Mouse (Mus musculus): ENCODE results near the gene Hoxd9. TPM values are rescaled to one million over a fixed set of nuclear protein-coding genes. Genes with fewer than 3 reads are reported as not detected.

The Hoxd9 gene
- polyA plus RNA-seq, 1 experiment from 2014 or later: 8.7 TPM

DNA sequence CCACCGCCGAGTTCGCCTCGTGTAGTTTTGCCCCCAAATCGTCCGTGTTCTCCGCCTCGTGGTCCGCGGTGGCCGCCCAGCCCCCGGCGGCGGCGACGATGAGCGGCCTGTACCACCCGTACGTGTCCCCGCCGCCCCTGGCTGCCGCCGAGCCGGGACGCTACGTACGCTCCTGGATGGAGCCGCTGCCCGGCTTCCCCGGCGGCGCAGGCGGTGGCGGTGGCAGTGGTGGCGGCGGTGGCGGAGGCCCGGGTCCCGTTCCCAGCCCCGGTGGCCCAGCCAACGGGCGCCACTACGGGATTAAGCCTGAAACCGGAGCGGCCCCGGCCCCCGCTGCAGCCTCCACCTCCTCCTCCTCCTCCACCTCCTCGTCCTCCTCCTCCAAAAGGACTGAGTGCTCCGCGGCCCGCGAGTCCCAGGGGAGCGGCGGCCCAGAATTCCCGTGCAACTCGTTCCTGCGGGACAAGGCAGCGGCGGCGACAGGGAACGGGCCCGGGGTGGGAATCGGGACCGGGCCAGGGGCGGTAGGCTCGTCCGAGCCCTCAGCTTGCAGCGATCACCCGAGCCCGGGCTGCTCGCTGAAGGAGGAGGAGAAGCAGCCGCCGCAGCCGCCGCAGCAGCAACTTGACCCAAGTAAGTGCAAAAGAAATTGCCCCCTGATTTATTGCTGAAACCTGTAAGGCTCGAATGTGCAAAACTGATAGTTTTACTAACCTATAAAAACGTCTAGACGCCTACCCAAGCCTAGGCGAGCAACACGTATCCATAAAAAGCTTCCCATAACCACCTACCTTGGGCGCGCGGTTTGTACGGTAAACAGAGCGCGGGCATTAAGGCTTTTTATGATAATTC lies 900 bp downstream of the Hoxd9 start:
- peaks cover 13% of the 10 kb centered on the region for H3K27me3 ChIP-seq
- ChIA-PET CTCF (no interaction called here), POLR2A (no interaction called here)
- DNase-seq (ENCODE audit: low read depth, low spot score) (no peak), ATAC-seq (peak; percentile 31)
- in situ Hi-C loops (cut with MboI; ENCODE audit: low pct_unique_long_range_greater_than_20kb): loop anchor here (10.0 to 25.0 kb wide), 2 partner anchors 446 to 1064 kb away; no protein-coding TSS in a partner anchor
- no peak for TF ChIP-seq CTCF (IDR thresholded peaks at IDR 0.05)

GRCm38 (mm10) chr2:74699053-74699430 lies 1.5 kb downstream of the Hoxd9 start:
- POLR2A ChIA-PET: no interaction called here
- peaks cover 15% of the 10 kb centered on the region for H3K27me3 ChIP-seq
- no peak for ATAC-seq
- in situ Hi-C loops (cut with MboI; ENCODE audit: low pct_unique_long_range_greater_than_20kb): loop anchor here (10.0 to 25.0 kb wide), 2 partner anchors 446 to 1063 kb away; no protein-coding TSS in a partner anchor
- CTCF ChIA-PET: no interaction called here
- DNase-seq (ENCODE audit: low read depth, low spot score): no peak
- no peak for TF ChIP-seq CTCF (IDR thresholded peaks at IDR 0.05)

GRCm38 (mm10) chr2:74699664-74700545 lies 2.4 kb downstream of the Hoxd9 start:
- TF ChIP-seq CTCF (IDR thresholded peaks at IDR 0.05): no peak
- peaks cover 12% of the 10 kb centered on the region for H3K27me3 ChIP-seq
- in situ Hi-C loops (cut with MboI; ENCODE audit: low pct_unique_long_range_greater_than_20kb): loop anchor here (5.0 to 25.0 kb wide), 4 partner anchors 445 to 1062 kb away; no protein-coding TSS in a partner anchor
- DNase-seq (ENCODE audit: low read depth, low spot score) (no peak), ATAC-seq (no peak)
- ChIA-PET CTCF (no interaction called here), POLR2A (no interaction called here)

- TF ChIP-seq CTCF (IDR thresholded peaks at IDR 0.05): no peak
- no peak for ATAC-seq
Observed at GRCm38 (mm10) chr2:74700546-74701112, 3.1 kb downstream of the Hoxd9 start.

DNA sequence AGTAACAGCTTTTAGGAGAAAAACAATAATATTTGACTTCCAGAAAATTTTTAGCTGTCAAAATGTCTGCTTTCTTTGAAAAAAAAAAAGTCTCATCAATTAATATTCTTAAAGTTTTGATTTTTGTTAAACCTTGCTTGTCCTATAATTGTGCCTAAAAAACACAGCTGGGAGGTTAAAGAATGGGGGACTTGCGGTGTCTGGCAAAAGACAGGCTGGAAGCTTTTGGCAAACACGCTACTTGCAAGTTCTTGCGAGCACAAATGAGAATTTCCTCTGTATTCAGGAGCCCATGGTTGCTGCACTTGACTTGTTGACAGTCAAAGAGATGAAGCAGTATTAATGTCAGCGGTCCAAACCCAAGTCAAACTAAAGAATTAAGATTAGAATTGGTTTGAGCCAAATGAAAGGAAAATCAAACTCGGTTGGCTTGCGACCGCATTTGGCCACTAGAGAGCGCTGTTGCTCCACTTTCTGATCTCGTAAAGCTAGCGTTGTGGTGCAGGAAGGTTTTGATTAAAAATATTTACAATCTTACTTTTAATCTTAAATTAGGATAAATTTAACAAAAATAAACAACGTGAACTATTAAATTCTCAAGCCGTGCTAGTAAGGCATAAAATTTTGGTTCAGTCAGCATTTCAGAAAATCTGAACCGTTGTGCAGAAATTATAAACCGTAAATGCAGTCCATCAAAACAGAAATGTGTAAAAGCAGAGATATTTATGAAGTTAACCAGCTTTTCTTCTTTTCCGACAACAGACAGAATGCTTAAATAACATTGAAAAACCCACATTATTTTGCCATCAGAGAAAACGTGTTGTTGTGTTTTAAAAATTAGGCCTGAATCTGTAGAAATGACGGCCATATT lies 4.7 kb downstream of the Hoxd9 start:
- CTCF ChIA-PET: interaction anchor here (0.8 to 1.9 kb wide), 12 partner anchors 11 to 541 kb away, joined by 3 to 10 read pairs (median 3); no protein-coding TSS in a partner anchor
- TF ChIP-seq CTCF (IDR thresholded peaks at IDR 0.05): no peak
- in situ Hi-C loops (cut with MboI; ENCODE audit: low pct_unique_long_range_greater_than_20kb): loop anchor here (5.0 kb wide), 2 partner anchors 615 to 885 kb away; no protein-coding TSS in a partner anchor
- H3K27me3 ChIP-seq: peaks cover 16% of the 10 kb centered on the region
- POLR2A ChIA-PET: interaction anchor here (0.5 kb wide), 1 partner anchor 1198 kb away, joined by 6 read pairs; no protein-coding TSS in a partner anchor
- ATAC-seq (no peak), DNase-seq (ENCODE audit: low read depth, low spot score) (no peak)

More at GRCm38 (mm10) chr2:74700546-74701112, 3.1 kb downstream of the Hoxd9 start:
- in situ Hi-C loops (cut with MboI; ENCODE audit: low pct_unique_long_range_greater_than_20kb): loop anchor here (5.0 kb wide), 2 partner anchors 617 to 887 kb away; no protein-coding TSS in a partner anchor
- DNase-seq (ENCODE audit: low read depth, low spot score): no peak
- peaks cover 12% of the 10 kb centered on the region for H3K27me3 ChIP-seq
- POLR2A ChIA-PET: no interaction called here
- CTCF ChIA-PET: interaction anchor here (1.9 kb wide), 1 partner anchor 15 kb away, joined by 7 read pairs; no protein-coding TSS in a partner anchor

- CTCF ChIA-PET: interaction anchor here (0.6 to 1.9 kb wide), 9 partner anchors 13 to 540 kb away, joined by 3 to 10 read pairs (median 3); no protein-coding TSS in a partner anchor
Observed at GRCm38 (mm10) chr2:74702820-74703219, 5.3 kb downstream of the Hoxd9 start.

GRCm38 (mm10) chr2:74703317-74703716 lies 5.8 kb downstream of the Hoxd9 start:
- peaks cover 16% of the 10 kb centered on the region for H3K27me3 ChIP-seq
- POLR2A ChIA-PET: no interaction called here
- no peak for DNase-seq (ENCODE audit: low read depth, low spot score)

More at GRCm38 (mm10) chr2:74702820-74703219, 5.3 kb downstream of the Hoxd9 start:
- in situ Hi-C loops (cut with MboI; ENCODE audit: low pct_unique_long_range_greater_than_20kb): loop anchor here (5.0 kb wide), 2 partner anchors 614 to 884 kb away; no protein-coding TSS in a partner anchor
- peaks cover 16% of the 10 kb centered on the region for H3K27me3 ChIP-seq
- ATAC-seq (no peak), DNase-seq (ENCODE audit: low read depth, low spot score) (no peak)
- POLR2A ChIA-PET: no interaction called here
- TF ChIP-seq CTCF (IDR thresholded peaks at IDR 0.05): no peak

DNA sequence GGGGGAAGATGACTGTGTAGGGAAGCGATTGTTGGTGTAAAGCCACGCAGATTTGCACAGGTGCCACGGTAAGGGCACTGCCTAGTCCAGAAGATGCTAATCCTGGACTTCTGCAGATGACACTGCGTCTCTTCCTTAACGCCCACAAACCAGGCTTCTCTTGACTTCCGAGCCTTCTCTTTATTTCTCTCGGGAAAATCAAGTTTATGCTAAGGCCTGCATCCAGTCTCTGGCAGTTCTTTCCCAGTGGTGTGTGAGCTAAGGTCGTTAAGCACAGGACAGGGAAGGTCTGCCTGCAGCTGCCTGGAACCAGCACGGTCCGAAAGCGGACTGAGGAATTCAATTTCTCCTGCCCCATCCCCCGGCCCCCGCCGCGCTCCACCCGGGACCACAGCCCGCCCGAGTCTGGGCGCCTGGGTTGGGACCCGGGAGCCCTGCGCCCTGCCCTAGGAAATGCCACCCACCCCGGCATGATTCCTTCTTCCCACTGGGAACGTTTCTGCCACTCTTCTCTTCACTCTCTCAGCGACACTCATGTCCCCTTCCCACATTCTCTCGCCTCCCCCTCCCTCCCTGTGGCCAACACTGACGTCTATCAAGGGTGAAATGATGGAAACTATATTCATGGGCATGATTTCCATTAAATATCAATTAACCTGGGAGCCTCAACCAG lies 6.3 kb downstream of the Hoxd9 start:
- peaks cover 16% of the 10 kb centered on the region for H3K27me3 ChIP-seq
- ChIA-PET CTCF (interaction anchor here (1.0 kb wide), 1 partner anchor 447 kb away, joined by 3 read pairs; no protein-coding TSS in a partner anchor), POLR2A (no interaction called here)
- in situ Hi-C loops (cut with MboI; ENCODE audit: low pct_unique_long_range_greater_than_20kb): loop anchor here (5.0 kb wide), 2 partner anchors 613 to 883 kb away; no protein-coding TSS in a partner anchor
- DNase-seq (ENCODE audit: low read depth, low spot score) (no peak), ATAC-seq (no peak)
- no peak for TF ChIP-seq CTCF (IDR thresholded peaks at IDR 0.05)

More at GRCm38 (mm10) chr2:74703317-74703716, 5.8 kb downstream of the Hoxd9 start:
- ATAC-seq: no peak
- CTCF ChIA-PET: interaction anchor here (0.6 to 1.7 kb wide), 3 partner anchors 431 to 540 kb away, joined by 3 to 4 read pairs (median 3); no protein-coding TSS in a partner anchor
- TF ChIP-seq CTCF (IDR thresholded peaks at IDR 0.05): no peak
- in situ Hi-C loops (cut with MboI; ENCODE audit: low pct_unique_long_range_greater_than_20kb): loop anchor here (5.0 kb wide), 2 partner anchors 614 to 884 kb away; no protein-coding TSS in a partner anchor
